Mouse (Mus musculus) lung, postnatal 0 days (tissue): ENCODE results near the gene Zc3h13.

Experiments
- CTCF ChIP-seq: IDR thresholded peaks from 2 replicates; pipeline ENCODE4 v1.5.1; 2016; ENCODE audit warnings: antibody characterized with exemption, mild to moderate bottlenecking
- EP300 ChIP-seq: IDR thresholded peaks from 2 replicates; pipeline ENCODE4 v1.6.1; 2016; ENCODE audit warnings: antibody characterized with exemption, mild to moderate bottlenecking, control low read depth

DNA sequence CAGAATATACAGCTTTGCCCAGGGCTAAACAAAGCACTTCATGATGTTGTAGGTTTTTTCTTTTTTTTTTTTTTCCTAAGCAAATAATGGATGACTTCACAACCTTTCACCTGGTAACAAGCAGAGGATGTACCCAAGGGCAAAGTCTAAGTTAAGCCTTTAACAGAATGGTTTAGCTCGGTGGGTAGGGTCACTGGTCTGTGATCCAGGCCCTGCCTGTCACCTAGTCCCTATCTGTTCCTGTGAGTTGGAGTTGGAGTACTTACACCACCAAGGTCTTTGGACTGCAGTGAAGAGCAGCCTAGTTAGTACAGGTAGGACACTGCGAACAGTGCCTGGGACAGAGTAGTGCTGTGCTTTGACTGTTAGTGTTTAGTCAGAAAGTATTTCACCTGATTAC lies 53.7 kb downstream of the Zc3h13 start:
- TF ChIP-seq CTCF (no peak), EP300 (no peak)
